Mouse (Mus musculus) MEL (cell line): Measurements from ENCODE around the gene Cyp26b1. TPM values are rescaled to one million over a fixed set of nuclear protein-coding genes. Genes with fewer than 3 reads are reported as not detected.

Source experiments
- DNase-seq: peaks from one replicate; pipeline ENCODE4 v3.0.0; 2011; ENCODE audit warnings: low read depth, low spot score
- H3K27ac ChIP-seq: 2 replicates; pipeline ENCODE4 v1.5.1; 2012; ENCODE audit warnings: low read depth, mild to moderate bottlenecking, control low read depth, low read length, moderate library complexity; ENCODE audit not compliant: control insufficient read depth
- H3K27me3 ChIP-seq, 2 experiments: fragments of 150-350 bp in 1 of 2; sonication (generic) in 1 of 2; 2 replicates each; pipeline ENCODE4 v1.6.1; 2012; ENCODE audit warnings: low read length in 2 of 2, mild to moderate bottlenecking in 2 of 2, improper control_type of control experiment in 1 of 2, moderate library complexity in 1 of 2; ENCODE audit not compliant: insufficient read depth in 2 of 2, control insufficient read depth in 1 of 2
- H3K36me3 ChIP-seq, 2 experiments: 2 replicates each; pipeline ENCODE4 v1.6.1; 2012 to 2014; ENCODE audit warnings: low read length in 2 of 2, improper control_type of control experiment in 1 of 2, inconsistent platforms in 1 of 2, mild to moderate bottlenecking in 1 of 2; ENCODE audit not compliant: insufficient read depth in 2 of 2, control insufficient read depth in 1 of 2
- H3K4me1 ChIP-seq, 2 experiments: fragments of 150-350 bp in 1 of 2; sonication (generic) in 1 of 2; 2 replicates each; pipeline ENCODE4 v1.6.1; 2012; ENCODE audit warnings: low read length in 2 of 2, improper control_type of control experiment in 1 of 2, mild to moderate bottlenecking in 1 of 2; ENCODE audit not compliant: insufficient read depth in 2 of 2, control insufficient read depth in 1 of 2
- H3K4me3 ChIP-seq, 2 experiments: fragments of 150-350 bp in 1 of 2; sonication (generic) in 1 of 2; 2 replicates each; pipeline ENCODE4 v1.5.1; 2012; ENCODE audit warnings: low read depth in 2 of 2, low read length in 2 of 2, mild to moderate bottlenecking in 2 of 2, moderate library complexity in 2 of 2, control low read depth in 1 of 2, improper control_type of control experiment in 1 of 2; ENCODE audit not compliant: control insufficient read depth in 1 of 2, insufficient read depth in 1 of 2
- H3K79me2 ChIP-seq: 2 replicates; pipeline ENCODE4 v1.6.1; 2012; ENCODE audit warnings: mild to moderate bottlenecking, low read length, moderate library complexity; ENCODE audit not compliant: control insufficient read depth, poor library complexity, insufficient read depth
- H3K9ac ChIP-seq: 2 replicates; pipeline ENCODE4 v1.6.1; 2012; ENCODE audit warnings: low read depth, mild to moderate bottlenecking, control low read depth, low read length, moderate library complexity; ENCODE audit not compliant: control insufficient read depth, poor library complexity, severe bottlenecking
- H3K9me3 ChIP-seq: fragments of 150-350 bp; sonication (generic); replicated peaks from 2 replicates; pipeline ENCODE4 v1.6.1; 2012; ENCODE audit warnings: mild to moderate bottlenecking, low read length, improper control_type of control experiment, moderate library complexity; ENCODE audit not compliant: insufficient read depth
- BHLHE40 ChIP-seq: IDR thresholded peaks from 2 replicates; pipeline ENCODE4 v1.6.1; 2012; ENCODE audit warnings: low read depth, mild to moderate bottlenecking, inconsistent platforms, low read length, improper control_type of control experiment, borderline replicate concordance
- ELF1 ChIP-seq: IDR thresholded peaks from 2 replicates; pipeline ENCODE4 v1.6.1; 2014; ENCODE audit warnings: low read depth, mild to moderate bottlenecking, inconsistent platforms, low read length, improper control_type of control experiment, moderate library complexity
- EP300 ChIP-seq, 2 experiments: IDR thresholded peaks; 2 replicates each; pipeline ENCODE4 v1.6.1; 2011; ENCODE audit warnings: improper control_type of control experiment in 2 of 2, low read length in 2 of 2, low read depth in 1 of 2, mild to moderate bottlenecking in 1 of 2
- GATA1 ChIP-seq: IDR thresholded peaks from 2 replicates; pipeline ENCODE4 v1.6.1; 2011; ENCODE audit warnings: low read depth, low read length, improper control_type of control experiment
- MAX ChIP-seq: IDR thresholded peaks from 2 replicates; pipeline ENCODE4 v1.6.1; 2011; ENCODE audit warnings: low read length, improper control_type of control experiment
- MAZ ChIP-seq: IDR thresholded peaks from 2 replicates; pipeline ENCODE4 v1.6.1; 2012; ENCODE audit warnings: low read depth, mild to moderate bottlenecking, inconsistent platforms, low read length, improper control_type of control experiment
- MEF2A ChIP-seq: IDR thresholded peaks from 2 replicates; pipeline ENCODE4 v1.6.1; 2014; ENCODE audit warnings: low read depth, mild to moderate bottlenecking, inconsistent platforms, low read length, improper control_type of control experiment; ENCODE audit not compliant: poor library complexity, insufficient replicate concordance, severe bottlenecking; ENCODE audit errors: extremely low read depth
- POLR2AphosphoS5 ChIP-seq: IDR thresholded peaks from 2 replicates; pipeline ENCODE4 v1.6.1; 2012; ENCODE audit warnings: low read depth, borderline replicate concordance, mild to moderate bottlenecking, inconsistent platforms, low read length, moderate library complexity, mixed read lengths
- RCOR1 ChIP-seq: IDR thresholded peaks from 2 replicates; pipeline ENCODE4 v1.6.1; 2012; ENCODE audit warnings: low read depth, mild to moderate bottlenecking, inconsistent platforms, low read length, improper control_type of control experiment
- SIN3A ChIP-seq: IDR thresholded peaks from 2 replicates; pipeline ENCODE4 v1.6.1; 2012; ENCODE audit warnings: low read length, improper control_type of control experiment, inconsistent platforms
- SMC3 ChIP-seq: IDR thresholded peaks from 2 replicates; pipeline ENCODE4 v1.6.1; 2011; ENCODE audit warnings: low read depth, low read length, improper control_type of control experiment
- TBP ChIP-seq: IDR thresholded peaks from 2 replicates; pipeline ENCODE4 v1.8.0; 2011; ENCODE audit warnings: low read depth, low read length, improper control_type of control experiment
- UBTF ChIP-seq: IDR thresholded peaks from 2 replicates; pipeline ENCODE4 v1.6.1; 2012; ENCODE audit warnings: low read depth, mild to moderate bottlenecking, inconsistent platforms, low read length, improper control_type of control experiment, moderate library complexity, borderline replicate concordance; ENCODE audit not compliant: insufficient read depth
- USF2 ChIP-seq, 2 experiments: IDR thresholded peaks; 2 replicates each; pipeline ENCODE4 v1.6.1; 2011 to 2012; ENCODE audit warnings: improper control_type of control experiment in 2 of 2, low read length in 2 of 2, borderline replicate concordance in 1 of 2, inconsistent platforms in 1 of 2, low read depth in 1 of 2, mild to moderate bottlenecking in 1 of 2; ENCODE audit not compliant: insufficient read depth in 1 of 2
- ZC3H11A ChIP-seq: IDR thresholded peaks from 2 replicates; pipeline ENCODE4 v1.6.1; 2012; ENCODE audit warnings: low read depth, mild to moderate bottlenecking, inconsistent platforms, low read length, improper control_type of control experiment
- ZKSCAN1 ChIP-seq: IDR thresholded peaks from 2 replicates; pipeline ENCODE4 v1.6.1; 2012; ENCODE audit warnings: low read depth, mild to moderate bottlenecking, inconsistent platforms, low read length, improper control_type of control experiment, moderate library complexity
- ZMIZ1 ChIP-seq: IDR thresholded peaks from 2 replicates; pipeline ENCODE4 v1.6.1; 2012; ENCODE audit warnings: low read depth, mild to moderate bottlenecking, inconsistent platforms, low read length, improper control_type of control experiment, moderate library complexity
- ZNF384 ChIP-seq: IDR thresholded peaks from 2 replicates; pipeline ENCODE4 v1.6.1; 2012; ENCODE audit warnings: low read depth, mild to moderate bottlenecking, inconsistent platforms, low read length, improper control_type of control experiment
- polyA plus RNA-seq, 2 experiments: library from polyadenylated mRNA; stranded (reverse) in 1 of 2; unstranded in 1 of 2; fragments of >175 nt in 1 of 2; fragments of >200 nt in 1 of 2; gene quantifications; 2 replicates each; pipeline versions ENCODE4 v1.2.1 to v1.2.4; 2012; ENCODE audit warnings: low replicate concordance in 2 of 2, low read depth in 1 of 2; ENCODE audit not compliant: insufficient read length in 2 of 2, insufficient read depth in 1 of 2, missing spikeins in 1 of 2
- total RNA-seq: library from RNA; depleted of rRNA; stranded (reverse); fragments of 300-350 nt; gene quantifications from 2 replicates; pipeline ENCODE4 v1.2.3, GENCODE M21; 2012

Cyp26b1 gene
- total and polyA plus RNA-seq, 3 experiments = not detected

- peaks cover 7 to 8% of the 10 kb centered on the region in 2 experiments for H3K27me3 ChIP-seq
- TF ChIP-seq ZKSCAN1 = no peak
- no peak for TF ChIP-seq MAX
- TF ChIP-seq BHLHE40 = no peak
- TF ChIP-seq ELF1 = no peak
Measured at GRCm38 (mm10) chr6:84565245-84565644, 28.5 kb downstream of the Cyp26b1 start.

GRCm38 (mm10) chr6:84562948-84563347 lies 30.8 kb downstream of the Cyp26b1 start:
- H3K9me3 ChIP-seq = no peaks in the 10 kb centered on the region
- peaks cover 7 to 8% of the 10 kb centered on the region in 2 experiments for H3K27me3 ChIP-seq
- no peaks in the 10 kb centered on the region for H3K36me3 ChIP-seq
- no peak for DNase-seq
- H3K79me2 ChIP-seq = no peaks in the 10 kb centered on the region
- no peaks in the 10 kb centered on the region for H3K4me1 ChIP-seq
- no peak overlapping the region for H3K4me3 ChIP-seq
- no peak overlapping the region for H3K27ac ChIP-seq
- no peak for TF ChIP-seq ZKSCAN1
- no peak overlapping the region for H3K9ac ChIP-seq

More at GRCm38 (mm10) chr6:84565245-84565644, 28.5 kb downstream of the Cyp26b1 start:
- Histone ChIP-seq H3K79me2 (no peaks in the 10 kb centered on the region), H3K4me1 (no peaks in the 10 kb centered on the region), H3K4me3 (no peak overlapping the region), H3K9ac (no peak overlapping the region), H3K27ac (no peak overlapping the region), H3K9me3 (no peaks in the 10 kb centered on the region), H3K36me3 (no peaks in the 10 kb centered on the region)
- no peak for DNase-seq

DNA sequence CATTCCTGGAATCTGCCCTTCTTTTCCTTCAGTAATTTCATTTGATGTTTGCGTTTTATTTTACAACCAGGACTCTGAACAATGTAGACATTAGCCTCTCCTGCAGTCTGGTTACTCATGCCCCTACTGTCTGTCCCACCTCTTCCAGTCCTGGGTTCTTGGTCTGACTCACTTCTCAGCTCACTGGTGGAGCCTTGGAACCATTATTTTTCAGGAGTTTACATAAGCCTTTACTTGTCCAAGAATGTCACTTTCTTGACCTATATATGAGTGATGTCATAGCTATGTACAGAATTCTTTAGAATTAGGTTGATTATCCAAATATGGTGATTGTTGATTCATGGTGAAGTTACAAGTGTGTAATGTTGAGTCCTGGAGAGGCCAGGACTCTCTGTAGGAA lies 32.5 kb downstream of the Cyp26b1 start:
- no peaks in the 10 kb centered on the region for H3K9me3 ChIP-seq
- no peak for DNase-seq
- no peak overlapping the region for H3K4me3 ChIP-seq
- H3K27ac ChIP-seq = no peak overlapping the region
- H3K36me3 ChIP-seq = no peaks in the 10 kb centered on the region
- H3K9ac ChIP-seq = no peak overlapping the region
- H3K79me2 ChIP-seq = no peaks in the 10 kb centered on the region
- no peaks in the 10 kb centered on the region for H3K4me1 ChIP-seq
- TF ChIP-seq ZKSCAN1 (no peak), BHLHE40 (no peak), ZNF384 (no peak), MAZ (no peak), GATA1 (no peak), POLR2AphosphoS5 (no peak), TBP (no peak), MEF2A (no peak), SIN3A (no peak), ZMIZ1 (no peak), MAX (no peak), EP300 (IDR thresholded peaks at IDR 0.05; ENCODE audit: low read depth in 1 of 2, low read length in 2 of 2) (no peak), ZC3H11A (no peak), RCOR1 (no peak), UBTF (no peak), USF2 (IDR thresholded peaks at IDR 0.05; ENCODE audit: borderline replicate concordance in 1 of 2, insufficient read depth in 1 of 2, low read depth in 1 of 2, low read length in 2 of 2) (no peak), SMC3 (no peak), ELF1 (no peak)
- peaks cover 7 to 8% of the 10 kb centered on the region in 2 experiments for H3K27me3 ChIP-seq
